Comparison of ENCODE assay signal across 8 mouse cellular contexts in genomic region chr4:132462836-132463235, GRCm38 (mm10). TPM values are rescaled to one million over a fixed set of nuclear protein-coding genes. Genes with fewer than 3 reads are reported as not detected.
DNase-seq lines count a peak whose midpoint lies in the region; ATAC-seq and TF ChIP-seq lines count a peak whose summit lies in the region.

No protein-coding gene starts in this region.

- ATAC-seq in kidney, postnatal 0 days (replicated peaks; ENCODE audit: low FRiP score, low read depth) = no peak
- ATAC-seq in heart, postnatal 0 days (ENCODE audit: insufficient read depth, low read depth) = no peak
- no peak for ATAC-seq in midbrain, embryonic 13.5 days

- intact Hi-C loops in left cerebral cortex, postnatal 14 days (cut with DNase I) = loop anchor here (2.0 kb wide), 1 partner anchor 52 kb away; no protein-coding TSS in a partner anchor

- H3K4me3 ChIP-seq in kidney, postnatal 0 days (replicated peaks; ENCODE audit: low read depth, low read length) = peak overlapping the region; percentile 73
- H3K4me3 ChIP-seq in heart, postnatal 0 days (ENCODE audit: low read depth, low read length) = peak overlapping the region; percentile 65
- peak overlapping the region; percentile 80 for H3K4me3 ChIP-seq in midbrain, embryonic 13.5 days (replicated peaks)

- TF ChIP-seq EP300 in heart, postnatal 0 days (IDR thresholded peaks at IDR 0.05; ENCODE audit: low read depth) = no peak

- peaks cover 19% of the 10 kb centered on the region for H3K36me3 ChIP-seq in kidney, postnatal 0 days (ENCODE audit: insufficient read depth, low read length)
- peaks cover 22% of the 10 kb centered on the region for H3K36me3 ChIP-seq in heart, postnatal 0 days (replicated peaks; ENCODE audit: control insufficient read depth, insufficient read depth, low read length)
- H3K36me3 ChIP-seq in midbrain, embryonic 13.5 days = peaks cover 32% of the 10 kb centered on the region

- 2% methylated on average over 11 of the region's 11 CpGs for WGBS in kidney, postnatal 0 days
- 6% methylated on average over 11 of the region's 11 CpGs for WGBS in heart, postnatal 0 days
- WGBS in midbrain, embryonic 13.5 days = 20% methylated on average over 11 of the region's 11 CpGs

- peak overlapping the region; percentile 83 for H3K9ac ChIP-seq in kidney, postnatal 0 days (ENCODE audit: low read depth, low read length)
- peak overlapping the region; percentile 73 for H3K9ac ChIP-seq in heart, postnatal 0 days (replicated peaks; ENCODE audit: low read depth, low read length)
- peak overlapping the region; percentile 85 for H3K9ac ChIP-seq in midbrain, embryonic 13.5 days (replicated peaks)

- peak; percentile 27 for DNase-seq in kidney, postnatal 0 days (ENCODE audit: low spot score)
- no peak for DNase-seq in kidney, postnatal 10 days
- peak; percentile 4 for DNase-seq in Muller cell, postnatal 12 days (ENCODE audit: inconsistent ontology term)
- DNase-seq in heart, postnatal 0 days (ENCODE audit: low spot score) = no peak
- no peak for DNase-seq in left cerebral cortex, adult 9 months (ENCODE audit: low spot score in 2 of 2)
- DNase-seq in left cerebral cortex, postnatal 14 days (ENCODE audit: low spot score in 2 of 2) = no peak
- DNase-seq in kidney, postnatal 36 days = no peak

- peaks cover 8% of the 10 kb centered on the region; the same call in 1 of the 2 replicates for H3K4me1 ChIP-seq in kidney, postnatal 0 days (replicated peaks; ENCODE audit: insufficient read depth, low read length)
- H3K4me1 ChIP-seq in heart, postnatal 0 days (ENCODE audit: control insufficient read depth, insufficient read depth) = peaks cover 6% of the 10 kb centered on the region; the same call in 1 of the 2 replicates
- H3K4me1 ChIP-seq in midbrain, embryonic 13.5 days (replicated peaks) = peaks cover 23% of the 10 kb centered on the region

- H3K9me3 ChIP-seq in kidney, postnatal 0 days (replicated peaks; ENCODE audit: low read length) = no peaks in the 10 kb centered on the region
- no peaks in the 10 kb centered on the region for H3K9me3 ChIP-seq in heart, postnatal 0 days (replicated peaks; ENCODE audit: control insufficient read depth, low read length)
- H3K9me3 ChIP-seq in midbrain, embryonic 13.5 days = no peaks in the 10 kb centered on the region

- H3K27me3 ChIP-seq in kidney, postnatal 0 days (ENCODE audit: insufficient read depth, low read length) = no peaks in the 10 kb centered on the region
- no peaks in the 10 kb centered on the region for H3K27me3 ChIP-seq in heart, postnatal 0 days (ENCODE audit: control insufficient read depth, insufficient read depth, low read length)
- H3K27me3 ChIP-seq in midbrain, embryonic 13.5 days = no peaks in the 10 kb centered on the region

- H3K27ac ChIP-seq in kidney, postnatal 0 days = peak overlapping the region; percentile 78; the same call in 1 of the 2 replicates
- no peak overlapping the region for H3K27ac ChIP-seq in heart, postnatal 0 days (ENCODE audit: low read depth)
- no peak overlapping the region for H3K27ac ChIP-seq in midbrain, embryonic 13.5 days

- H3K4me2 ChIP-seq in kidney, postnatal 0 days (ENCODE audit: low read length) = peak overlapping the region; percentile 90
- H3K4me2 ChIP-seq in heart, postnatal 0 days (ENCODE audit: low read depth, low read length) = peak overlapping the region; percentile 86
- H3K4me2 ChIP-seq in midbrain, embryonic 13.5 days (replicated peaks) = peak overlapping the region; percentile 77

- no peak for TF ChIP-seq CTCF in kidney, postnatal 0 days (IDR thresholded peaks at IDR 0.05; ENCODE audit: low read depth)
- no peak for TF ChIP-seq CTCF in heart, postnatal 0 days (IDR thresholded peaks at IDR 0.05; ENCODE audit: low read depth)

RNA-seq across cellular contexts. Expression of gene Med18, which starts 0.9 kb away (rescaled TPM):
- 20.9 and 22.1 TPM in 2 replicates for polyA plus RNA-seq in kidney, postnatal 0 days (2015; fragmentation: Nextera tagmentation; extraction: Ambion mirVana)
- 6.6 TPM in 2 replicates for total RNA-seq in heart, postnatal 0 days (2014; rRNA removed; ENCODE audit: low replicate concordance)
- polyA plus RNA-seq in heart, postnatal 0 days (2015; fragmentation: Nextera tagmentation; extraction: Ambion mirVana) = 10.2 TPM in 2 replicates
- 17.8 and 20.9 TPM in 2 replicates for polyA plus RNA-seq in midbrain, embryonic 13.5 days (2015; fragmentation: Nextera tagmentation; extraction: Ambion mirVana)
- total RNA-seq in left cerebral cortex, postnatal 14 days (2021) = 1 to 10 TPM; 8.0 to 8.2 TPM

RNA-seq across cellular contexts. Expression of gene Phactr4, which starts 40.5 kb away (rescaled TPM):
- 24.3 and 25.2 TPM in 2 replicates for polyA plus RNA-seq in kidney, postnatal 0 days (2015; fragmentation: Nextera tagmentation; extraction: Ambion mirVana)
- 4.4 and 9.5 TPM in 2 replicates for total RNA-seq in heart, postnatal 0 days (2014; rRNA removed; ENCODE audit: low replicate concordance)
- 9.3 and 10.0 TPM in 2 replicates for polyA plus RNA-seq in heart, postnatal 0 days (2015; fragmentation: Nextera tagmentation; extraction: Ambion mirVana)
- polyA plus RNA-seq in midbrain, embryonic 13.5 days (2015; fragmentation: Nextera tagmentation; extraction: Ambion mirVana) = 13.0 and 14.3 TPM in 2 replicates
- total RNA-seq in left cerebral cortex, postnatal 14 days (2021) = 10 to 100 TPM in 1 of 2 experiments, 1 to 10 TPM in 1; 7.0 to 11.4 TPM

RNA-seq across cellular contexts. Expression of gene Sesn2, which starts 47.5 kb away (rescaled TPM):
- 18.1 and 20.1 TPM in 2 replicates for polyA plus RNA-seq in kidney, postnatal 0 days (2015; fragmentation: Nextera tagmentation; extraction: Ambion mirVana)
- total RNA-seq in heart, postnatal 0 days (2014; rRNA removed; ENCODE audit: low replicate concordance) = 6.2 and 8.9 TPM in 2 replicates
- polyA plus RNA-seq in heart, postnatal 0 days (2015; fragmentation: Nextera tagmentation; extraction: Ambion mirVana) = 5.0 and 5.2 TPM in 2 replicates
- 7.6 and 9.2 TPM in 2 replicates for polyA plus RNA-seq in midbrain, embryonic 13.5 days (2015; fragmentation: Nextera tagmentation; extraction: Ambion mirVana)
- total RNA-seq in left cerebral cortex, postnatal 14 days (2021) = 10 to 100 TPM; 10.8 to 12.2 TPM

Comparison
In these comparisons a context has a peak if more than half of its experiments do, and no peak if none do; other contexts are left out.
1. DNase-seq: peak in kidney, postnatal 0 days (single experiment) and Muller cell, postnatal 12 days (single experiment); none in kidney, postnatal 10 days (single experiment), heart, postnatal 0 days (single experiment), left cerebral cortex, adult 9 months (0 of 2), left cerebral cortex, postnatal 14 days (0 of 2) and kidney, postnatal 36 days (0 of 2).
2. Peak in every context shown above with its lines, with median percentiles within 50 percentile points of each other: H3K4me2 ChIP-seq, H3K4me3 ChIP-seq and H3K9ac ChIP-seq.